Mouse (Mus musculus): Measurements from ENCODE around the gene Ephb6.
"Not testable (repeated sequence)": the region's sequence is repeated elsewhere in the genome, so short reads cannot be mapped to it uniquely, and the experiment has no call there.

Ephb6 gene
- long read RNA-seq, experiment 1, transcript Ephb6-201 (18 exons, 3,762 nt) = major isoform, 7 of 8 reads
- long read RNA-seq, experiment 1, partial matches to known transcripts = 0 of 8 reads
- long read RNA-seq, experiment 1, other reads (novel, unspliced or antisense) = 1 of 8 reads
- long read RNA-seq, experiment 2, partial matches to known transcripts = 1 of 2 reads
- long read RNA-seq, experiment 2, other reads (novel, unspliced or antisense) = 0 of 2 reads

DNA sequence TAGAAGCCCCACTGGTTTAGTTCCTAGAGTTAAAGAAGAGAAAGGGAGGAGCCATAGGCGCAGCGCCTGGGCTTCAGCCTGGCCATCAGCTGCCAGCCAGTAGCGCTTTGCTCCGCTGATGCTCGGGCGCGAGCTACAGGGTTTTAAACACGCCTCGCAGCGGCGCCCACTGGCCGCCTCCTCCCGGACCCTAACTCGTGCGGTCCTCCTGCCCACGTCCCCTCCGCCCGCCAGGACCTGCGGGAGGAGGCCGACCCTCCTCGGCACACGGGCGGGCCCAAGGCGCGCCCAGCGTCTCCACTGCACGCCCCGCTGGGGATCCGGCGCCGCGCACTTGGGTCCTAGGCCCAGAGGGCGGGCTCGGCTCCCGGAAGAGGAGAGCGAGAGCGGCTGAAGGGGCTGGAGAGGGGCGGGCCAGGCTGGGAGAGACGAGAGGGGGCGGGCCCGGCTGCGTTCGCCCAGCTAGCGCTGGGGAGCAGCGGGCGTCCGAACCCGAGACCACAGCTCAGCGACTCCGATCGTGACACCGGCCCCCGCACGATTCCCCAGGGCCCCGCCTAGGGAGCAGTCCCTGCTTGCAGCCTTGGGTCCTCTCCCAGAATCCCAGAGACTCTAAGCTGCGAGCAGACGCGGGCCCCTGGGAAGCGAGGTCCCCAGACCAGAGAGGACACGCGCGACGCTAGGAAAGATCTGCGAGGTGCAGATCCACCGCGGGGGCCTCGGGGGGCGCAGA, at the start of gene Ephb6:
TSS of gene Ephb6 (plus strand) at position 422 of the 733 bp plus-strand sequence.
- intact Hi-C loops (cut with DNase I) = no loop called here

DNA sequence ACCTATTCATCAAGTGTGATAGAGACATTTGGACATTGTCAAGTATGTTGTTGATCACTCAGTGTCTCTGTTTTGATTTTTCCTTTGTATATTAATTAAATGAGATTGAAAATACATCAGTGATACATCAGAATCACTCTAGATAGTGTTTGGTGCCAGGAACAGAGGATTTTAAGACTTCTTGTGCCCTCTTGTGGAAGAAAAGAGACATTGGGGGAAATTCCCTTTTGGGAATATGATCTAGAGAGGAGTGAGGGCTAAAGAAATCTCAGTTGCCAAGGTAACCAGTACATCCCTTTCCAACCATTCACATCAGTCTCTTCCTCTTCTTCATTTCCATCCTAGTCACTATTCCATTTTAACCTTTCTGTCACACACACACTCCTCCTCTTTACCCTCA, 48.9 kb upstream of the Ephb6 start:
- intact Hi-C loops (cut with DNase I) = loop anchor here (5.0 kb wide), 1 partner anchor 294 kb away; no protein-coding TSS in a partner anchor

DNA sequence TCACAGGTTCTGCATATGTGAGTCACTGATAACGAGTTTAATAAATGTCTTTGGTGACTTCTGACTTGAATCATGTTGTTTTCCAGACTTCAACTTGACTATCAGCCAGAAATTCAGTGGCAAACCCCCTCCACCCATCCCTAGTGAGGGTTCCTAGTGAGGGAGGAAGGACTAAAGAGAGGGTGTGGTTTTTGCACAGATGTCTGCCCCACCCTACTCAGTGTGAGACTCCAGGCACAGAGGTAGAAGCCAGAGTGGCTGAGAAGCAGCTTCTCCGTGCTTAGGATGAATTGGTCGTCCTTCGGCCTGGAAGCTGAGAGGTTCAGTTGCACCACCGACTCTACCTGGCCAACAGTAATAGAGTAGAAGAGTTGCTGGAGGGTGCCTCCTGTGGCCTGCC, 47.8 kb upstream of the Ephb6 start:
- intact Hi-C loops (cut with DNase I) = loop anchor here (5.0 kb wide), 1 partner anchor 295 kb away; no protein-coding TSS in a partner anchor

DNA sequence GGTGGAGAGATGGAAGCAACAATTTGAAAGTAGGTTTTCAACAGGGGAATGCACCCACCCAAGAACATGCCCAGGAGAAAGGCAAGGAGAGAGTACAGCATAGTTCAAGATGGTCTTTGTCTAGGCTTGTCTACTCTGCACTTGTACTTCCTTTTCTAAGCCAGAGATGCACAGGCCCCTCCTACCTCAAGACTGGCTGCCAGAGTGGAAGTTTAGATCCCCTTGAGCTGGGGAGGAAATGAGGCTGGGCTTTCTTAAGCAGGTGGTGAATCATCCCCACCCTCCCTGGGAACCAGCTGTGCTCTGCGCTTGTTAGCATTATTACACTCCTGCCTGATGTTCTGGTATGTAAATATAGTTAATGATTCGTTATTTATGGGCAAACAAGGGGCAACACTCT, 47.0 kb upstream of the Ephb6 start:
- intact Hi-C loops (cut with DNase I) = loop anchor here (5.0 kb wide), 1 partner anchor 296 kb away; no protein-coding TSS in a partner anchor

DNA sequence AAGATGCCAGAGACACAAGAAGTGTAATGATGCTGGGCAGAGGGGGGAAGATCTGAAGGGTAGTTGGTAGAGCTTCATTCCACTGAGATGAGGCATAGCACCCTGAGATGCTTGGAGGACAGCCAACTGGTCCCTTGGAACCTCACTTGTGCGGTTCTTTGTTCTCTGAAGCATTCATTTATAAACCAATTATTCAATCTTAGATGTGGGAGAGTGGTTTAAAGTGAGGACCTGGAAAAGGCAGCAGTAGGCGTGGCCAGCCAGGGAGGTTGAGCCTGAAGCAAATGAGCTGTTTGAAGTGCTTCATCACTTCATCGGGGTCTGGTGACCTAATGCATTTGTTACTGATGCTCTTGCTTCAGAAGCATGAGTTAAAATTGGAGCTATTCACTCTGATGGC, 46.0 kb upstream of the Ephb6 start:
- intact Hi-C loops (cut with DNase I) = loop anchor here (5.0 kb wide), 1 partner anchor 297 kb away; no protein-coding TSS in a partner anchor

DNA sequence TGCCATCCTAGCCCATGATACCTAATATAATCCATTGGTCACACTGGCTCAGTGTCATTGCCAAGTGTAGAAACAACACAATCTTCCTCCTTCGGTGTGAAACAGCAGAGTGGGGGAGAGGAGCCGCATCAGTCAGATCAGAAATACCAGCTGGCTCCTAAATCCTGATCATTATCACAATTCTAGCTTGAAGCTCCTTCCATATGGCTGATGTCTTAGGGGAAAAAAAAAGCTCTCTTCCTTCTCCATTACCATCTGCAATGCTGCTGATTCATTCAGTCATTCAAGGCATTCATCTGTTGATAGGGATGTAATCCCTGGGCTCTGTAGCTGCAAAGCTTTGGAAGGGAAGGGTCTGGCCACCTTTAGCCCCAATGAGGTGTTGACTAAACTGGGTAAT, 45.0 kb upstream of the Ephb6 start:
- intact Hi-C loops (cut with DNase I) = no loop called here

DNA sequence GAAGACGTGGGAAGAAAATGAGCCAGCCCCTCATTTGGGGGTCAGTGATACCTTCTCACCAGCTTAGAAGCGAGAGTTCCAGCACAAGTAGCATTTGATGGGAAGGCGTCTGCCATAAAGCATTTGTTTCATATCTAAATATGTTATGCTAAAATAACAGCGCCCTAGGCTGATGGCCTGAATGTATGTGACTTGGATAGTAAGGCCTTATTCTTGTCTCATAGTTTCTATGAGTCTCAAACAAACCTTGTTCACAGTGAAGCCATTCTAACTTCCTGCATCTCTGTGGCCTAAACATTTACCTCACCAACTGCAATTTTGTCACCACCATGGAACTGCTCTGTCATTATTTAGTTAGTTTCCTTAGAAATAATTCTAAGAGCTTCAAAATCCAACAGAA, 42.7 kb upstream of the Ephb6 start:
- intact Hi-C loops (cut with DNase I) = no loop called here

DNA sequence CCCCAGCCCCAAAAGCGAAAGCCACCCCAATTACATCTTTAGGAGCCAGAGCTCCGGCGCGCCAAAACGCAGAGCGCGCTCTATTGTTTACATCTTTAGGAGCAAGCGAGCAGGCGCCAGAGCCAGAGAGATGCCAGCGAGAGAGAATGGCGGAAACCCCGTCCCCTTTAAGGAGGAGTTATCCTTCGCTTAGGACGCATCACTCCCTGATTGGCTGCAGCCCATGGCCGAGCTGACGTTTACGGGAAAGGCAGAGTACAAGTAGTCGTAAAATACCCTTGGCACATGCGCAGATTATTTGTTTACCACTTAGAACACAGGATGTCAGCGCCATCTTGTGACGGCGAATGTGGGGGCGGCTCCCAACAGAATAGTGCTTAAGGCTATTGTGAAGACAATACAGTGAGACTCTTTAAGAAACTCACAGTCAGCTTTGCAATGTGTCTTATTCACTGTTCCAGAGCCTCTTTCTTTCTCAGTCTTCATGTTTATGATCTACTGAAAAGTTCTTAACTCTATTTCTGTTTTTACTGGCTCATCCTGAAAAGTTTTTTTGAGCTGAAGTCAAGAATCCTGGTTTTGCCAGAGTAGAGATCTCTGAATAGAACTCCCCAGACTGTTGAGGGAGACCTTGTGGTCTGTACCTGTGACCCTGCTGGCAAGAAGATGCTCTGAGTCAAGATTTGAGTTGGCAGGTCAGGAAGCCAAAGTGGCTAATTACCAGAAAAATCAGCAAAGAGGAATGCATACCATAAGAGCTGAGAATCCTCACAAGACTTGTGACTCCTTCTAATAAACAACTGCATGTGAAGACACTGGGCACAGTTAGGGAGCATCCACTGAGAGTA, 42.0 kb upstream of the Ephb6 start:
- intact Hi-C loops (cut with DNase I) = not testable (repeated sequence)

DNA sequence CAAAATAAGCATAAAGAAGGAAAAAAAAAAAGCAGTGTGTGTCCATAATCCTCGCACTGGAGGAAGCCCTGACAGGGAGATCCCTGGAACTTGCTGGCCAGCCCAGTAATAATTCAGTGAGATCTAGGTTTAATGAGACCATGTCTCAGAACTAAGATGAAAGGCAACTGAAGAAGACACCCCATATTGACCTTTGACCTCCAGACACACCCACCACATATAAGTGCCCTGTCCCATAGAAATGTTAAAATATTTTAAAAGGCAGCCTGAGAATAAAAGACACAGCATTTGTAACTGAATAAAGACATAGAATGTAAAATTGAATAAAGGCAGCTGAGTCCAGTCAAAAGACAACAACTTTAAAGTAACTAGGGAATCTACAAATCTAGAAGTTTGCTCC, 40.0 kb upstream of the Ephb6 start:
- intact Hi-C loops (cut with DNase I) = no loop called here

DNA sequence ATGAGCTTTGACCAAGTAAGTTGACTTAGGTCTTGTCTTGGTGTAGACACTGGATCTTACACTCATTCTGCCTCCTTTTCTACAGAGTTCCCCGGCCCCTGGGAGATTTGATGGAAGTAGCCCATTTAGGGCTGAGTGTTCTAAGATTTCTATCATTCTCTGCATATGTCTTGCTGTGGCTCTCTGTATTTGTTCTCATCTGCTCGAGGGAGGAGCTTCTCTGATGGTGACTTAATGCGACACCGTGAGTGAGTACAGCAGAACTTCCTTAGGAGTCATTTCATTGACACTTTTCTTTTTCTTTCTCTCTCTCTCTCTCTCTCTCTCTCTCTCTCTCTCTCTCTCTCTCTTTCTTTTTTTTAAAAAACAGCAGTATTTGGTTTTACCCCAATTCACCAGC, 38.3 kb upstream of the Ephb6 start:
- intact Hi-C loops (cut with DNase I) = no loop called here

DNA sequence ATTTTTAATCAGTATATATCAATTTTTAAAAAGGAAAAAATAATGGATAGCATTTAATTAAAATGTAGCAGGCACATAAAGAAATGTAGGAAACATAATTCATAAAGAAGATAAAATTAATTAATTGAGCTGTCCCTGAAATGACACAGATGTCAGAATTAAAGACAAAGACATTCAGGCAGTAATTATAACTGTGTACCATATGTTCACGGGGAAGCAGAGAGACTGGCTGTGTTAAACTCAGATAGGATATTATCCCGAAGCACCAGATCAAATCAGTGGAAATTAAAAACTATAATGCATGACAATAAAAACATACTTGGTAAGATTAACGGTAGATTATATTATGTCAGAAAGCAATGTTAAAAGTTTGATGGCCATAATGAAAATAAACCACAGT, 36.2 kb upstream of the Ephb6 start:
- intact Hi-C loops (cut with DNase I) = no loop called here

DNA sequence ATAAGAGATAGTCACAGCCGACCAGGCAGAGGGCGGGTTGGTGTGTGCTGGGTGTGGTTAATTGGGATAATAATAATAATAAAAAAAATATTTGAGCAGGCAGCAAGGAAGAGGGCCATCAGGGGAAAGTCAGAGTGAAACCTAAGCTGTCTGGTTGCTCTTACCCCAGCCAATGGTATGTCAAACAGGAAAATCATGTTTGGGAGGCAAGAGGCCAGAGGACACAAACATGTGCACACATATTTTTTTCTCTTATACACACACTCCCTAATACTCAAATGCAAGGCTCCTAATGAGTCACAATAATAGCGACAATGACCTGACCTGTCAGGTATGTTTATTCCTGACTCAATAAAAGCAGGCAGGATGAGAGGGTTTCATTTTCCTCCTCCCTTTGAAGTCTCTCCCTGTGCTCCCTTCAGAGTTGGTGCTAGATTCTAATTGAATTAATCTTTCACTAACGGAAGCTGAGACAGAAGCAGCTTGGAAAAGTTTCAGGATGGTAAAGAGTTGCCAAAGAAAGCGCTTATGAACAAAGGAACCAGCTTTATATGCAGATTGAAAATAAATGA, 28.7 kb upstream of the Ephb6 start:
- intact Hi-C loops (cut with DNase I) = no loop called here

DNA sequence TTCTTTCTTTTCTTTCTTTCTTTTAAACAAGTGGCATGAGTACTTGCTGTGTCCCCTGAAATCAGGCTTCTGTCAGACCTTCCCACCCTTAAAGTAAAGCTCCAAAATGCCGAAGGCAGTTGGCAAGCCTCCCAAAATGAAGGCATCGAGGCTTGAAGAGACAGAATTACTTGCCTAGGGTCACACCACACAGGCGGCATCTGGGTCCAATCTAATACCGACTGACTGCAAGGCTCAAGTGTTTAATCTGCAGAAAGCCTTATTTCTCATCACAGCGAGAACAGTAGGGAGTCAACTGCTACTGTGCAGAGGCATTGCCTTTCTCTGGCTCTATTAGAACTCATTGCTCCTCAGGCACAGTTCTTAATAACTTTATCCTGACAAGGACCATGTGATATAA, 28.0 kb upstream of the Ephb6 start:
- intact Hi-C loops (cut with DNase I) = no loop called here

DNA sequence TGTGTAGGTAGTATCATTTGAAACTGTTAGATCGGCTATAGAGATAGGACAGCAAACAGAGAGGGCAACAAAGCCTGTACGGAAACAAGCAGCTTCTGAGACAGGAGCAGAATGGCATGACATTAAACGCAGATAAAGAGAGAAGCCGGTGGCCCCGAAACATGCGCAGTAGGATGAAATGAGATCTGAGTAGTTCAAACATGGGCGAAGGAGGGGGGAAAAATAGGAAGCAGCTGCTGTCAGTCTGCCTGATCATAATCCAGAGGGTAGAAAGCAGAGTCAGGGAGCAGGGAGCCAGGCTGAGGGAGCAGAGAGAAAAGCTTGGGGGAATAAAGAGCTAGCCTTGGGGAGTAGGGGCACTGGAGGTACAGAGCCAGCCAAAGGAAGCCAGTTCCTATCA, 24.0 kb upstream of the Ephb6 start:
- intact Hi-C loops (cut with DNase I) = no loop called here

DNA sequence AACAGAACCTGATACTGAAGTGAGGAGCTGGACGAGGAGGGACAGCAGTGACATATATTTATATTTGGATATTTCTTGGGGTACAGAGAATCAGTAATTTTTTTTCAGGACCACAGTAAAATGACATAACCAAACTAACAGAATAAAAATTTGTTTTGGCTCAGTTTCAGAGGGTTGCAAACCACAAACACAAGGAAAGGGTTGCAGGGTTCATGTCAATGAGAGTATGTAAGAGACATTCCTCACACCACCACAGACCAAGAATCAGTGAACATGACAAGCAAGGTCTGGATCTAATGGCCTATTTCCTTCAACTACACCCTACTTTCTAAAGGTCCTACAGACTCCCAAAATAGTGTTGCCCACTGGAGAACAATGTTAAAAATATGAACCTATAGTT, 23.1 kb upstream of the Ephb6 start:
- intact Hi-C loops (cut with DNase I) = no loop called here

DNA sequence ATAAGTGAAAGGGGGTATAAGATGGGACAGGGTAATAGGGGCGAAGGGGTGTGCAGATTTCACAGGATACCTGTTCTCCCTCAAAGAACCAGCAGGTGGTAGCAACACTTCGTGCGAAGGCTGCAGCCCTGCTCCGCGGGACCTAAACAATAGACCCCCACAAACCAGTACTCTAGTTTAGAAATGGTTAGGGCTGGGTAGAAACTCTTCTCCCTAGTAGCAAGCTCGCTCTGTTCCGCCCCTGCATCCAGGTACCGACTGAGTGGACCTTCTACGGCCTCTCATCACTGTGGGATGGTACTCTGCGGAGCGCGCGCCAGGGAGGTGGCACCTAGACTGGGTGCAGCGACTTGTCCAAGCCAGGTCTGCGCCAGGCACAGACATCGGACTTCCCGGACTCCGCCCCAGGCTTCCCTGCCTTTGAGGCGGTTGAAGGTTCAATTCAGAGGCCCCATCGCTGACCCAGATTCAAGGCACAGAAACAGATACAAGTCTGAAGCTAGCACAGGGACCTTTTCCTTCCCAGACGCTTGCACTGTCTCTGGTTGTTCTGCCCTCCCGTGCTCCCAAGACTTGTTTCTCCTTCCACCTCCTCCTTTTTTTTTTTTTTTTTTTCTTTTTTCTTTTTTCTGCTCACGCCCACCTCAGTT, 756 bp upstream of the Ephb6 start:
- intact Hi-C loops (cut with DNase I) = no loop called here

DNA sequence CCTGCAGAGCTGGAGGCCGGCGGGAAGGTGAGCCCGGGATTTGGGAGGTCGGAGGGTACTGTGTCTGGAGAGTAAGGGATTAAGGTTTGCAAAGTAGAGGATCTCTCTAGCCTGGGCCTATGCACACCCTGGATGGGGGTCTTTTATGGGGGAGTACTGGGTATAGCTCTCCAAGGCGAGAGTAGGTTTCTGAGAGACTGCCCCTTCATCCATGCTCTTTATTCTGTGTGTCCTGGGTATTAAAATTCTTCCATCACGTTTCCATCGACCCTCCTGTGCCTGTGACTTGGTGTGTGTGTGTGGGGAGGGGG, 467 bp downstream of the Ephb6 start:
- intact Hi-C loops (cut with DNase I) = no loop called here

DNA sequence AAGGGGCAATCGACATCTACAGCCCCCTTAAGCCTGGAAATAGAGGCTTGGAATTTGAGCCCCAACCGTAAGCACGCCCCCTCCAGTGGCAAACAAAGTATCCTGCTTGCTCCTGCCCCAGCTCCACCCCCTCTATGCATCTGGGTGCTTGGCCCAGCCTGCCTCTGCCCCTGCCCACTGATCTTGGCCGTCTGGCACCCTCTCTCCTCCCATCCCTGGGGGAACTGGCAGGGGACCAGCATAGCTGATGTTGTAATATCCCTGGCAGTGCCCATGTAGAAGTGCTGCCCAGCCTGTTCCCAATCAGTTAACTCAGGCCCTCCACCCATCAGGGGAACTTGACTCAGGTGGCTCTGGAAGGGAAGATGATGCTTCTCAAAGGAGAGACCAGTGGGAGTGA, 932 bp downstream of the Ephb6 start:
- intact Hi-C loops (cut with DNase I) = no loop called here

DNA sequence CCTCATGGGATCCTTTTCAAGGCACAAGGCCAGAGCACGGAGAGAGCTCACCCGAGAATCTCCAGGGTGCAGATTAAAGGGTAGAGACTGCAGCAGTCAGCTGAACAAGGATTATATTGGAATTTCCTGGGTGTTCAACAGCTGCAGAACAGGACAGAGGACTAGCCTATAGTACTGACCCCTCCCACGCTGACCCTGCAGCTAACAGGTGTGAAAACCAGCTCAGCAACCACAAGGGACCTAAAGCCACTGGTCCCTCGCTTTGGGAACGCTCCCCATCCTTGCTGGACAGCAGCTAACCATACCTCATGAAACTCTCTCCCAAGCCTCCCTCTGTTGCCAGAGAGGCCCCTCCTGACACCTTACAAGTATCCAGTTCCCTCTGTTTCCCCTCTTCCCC, 2.4 kb downstream of the Ephb6 start:
- intact Hi-C loops (cut with DNase I) = no loop called here

DNA sequence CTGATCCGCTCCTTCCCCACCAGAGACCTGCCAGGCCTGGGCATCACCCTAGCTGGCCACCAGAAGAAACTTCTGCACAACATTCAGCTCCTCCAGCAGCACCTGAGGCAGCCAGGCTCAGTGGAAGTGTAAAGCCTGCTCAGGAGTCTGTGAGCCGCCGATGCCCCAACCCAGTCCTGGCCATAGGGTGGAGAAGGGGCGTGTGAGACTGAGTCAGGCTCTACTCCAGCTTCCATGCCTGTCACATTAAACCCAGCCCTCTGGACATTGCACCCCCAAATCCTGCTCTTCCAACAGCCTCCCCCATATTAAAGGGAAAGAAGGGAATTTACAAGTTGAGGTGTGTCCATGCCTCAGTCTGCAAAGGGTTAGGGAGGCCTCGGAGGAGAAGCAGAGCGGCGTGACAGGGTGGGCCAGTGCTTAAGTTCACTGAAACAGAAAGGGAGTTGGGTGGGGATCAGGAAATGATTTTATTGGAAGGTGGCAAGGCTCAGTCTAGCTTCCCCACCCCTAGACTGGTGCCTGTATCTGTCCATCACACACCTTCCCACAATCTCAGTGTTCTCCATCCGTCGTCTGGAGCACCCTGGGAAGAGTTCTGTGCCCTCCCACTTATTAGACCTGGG, 15.0 kb downstream of the Ephb6 start:
- intact Hi-C loops (cut with DNase I) = no loop called here
